ENCODE assay signal across 9 mouse cellular contexts in genomic region chr11:49876948-49877817, GRCm38 (mm10). TPM values are rescaled to one million over a fixed set of nuclear protein-coding genes. Genes with fewer than 3 reads are reported as not detected.
DNase-seq lines count a peak whose midpoint lies in the region; ATAC-seq and TF ChIP-seq lines count a peak whose summit lies in the region.
"Had no signal": no experiment of that assay in that cellular context is flagged by ENCODE, and none has a peak within 500 bp of the region (broad histone marks: within the 10 kb centered on the region; RNA-seq: fewer than 3 reads in every experiment).

No protein-coding gene starts in this region.

- no peak overlapping the region for H3K27ac ChIP-seq in forebrain, postnatal 0 days (ENCODE audit: low read depth, low read length)
- peak overlapping the region; percentile 50 for H3K27ac ChIP-seq in lung, embryonic 15.5 days

- peak; percentile 19 to 30 for DNase-seq in kidney, postnatal 4 days
- no peak for DNase-seq in kidney, adult 8-10 months
- peak; percentile 81 for DNase-seq in brain, adult 2 months (ENCODE audit: low read depth, low spot score)
- DNase-seq in forebrain, postnatal 0 days, result peak; percentile 18
- no peak for DNase-seq in adrenal gland, postnatal 36 days
- no peak for DNase-seq in adrenal gland, postnatal 4 days (ENCODE audit: low spot score in 2 of 2)
- no peak for DNase-seq in liver

- H3K36me3 ChIP-seq in forebrain, postnatal 0 days (ENCODE audit: insufficient read depth), result peaks cover 52% of the 10 kb centered on the region
- peaks cover 18% of the 10 kb centered on the region; the same call in 1 of the 2 replicates for H3K36me3 ChIP-seq in lung, embryonic 15.5 days

- no peaks in the 10 kb centered on the region for H3K27me3 ChIP-seq in forebrain, postnatal 0 days (ENCODE audit: insufficient read depth, low read length)
- H3K27me3 ChIP-seq in lung, embryonic 15.5 days, result no peaks in the 10 kb centered on the region

- no peaks in the 10 kb centered on the region for H3K9me3 ChIP-seq in forebrain, postnatal 0 days (ENCODE audit: low read length)
- H3K9me3 ChIP-seq in lung, embryonic 15.5 days, result no peaks in the 10 kb centered on the region

- no peak overlapping the region for H3K4me3 ChIP-seq in forebrain, postnatal 0 days (ENCODE audit: low read depth, low read length)
- H3K4me3 ChIP-seq in lung, embryonic 15.5 days, result no peak overlapping the region
- H3K4me3 ChIP-seq: myocyte had no signal

- ATAC-seq in forebrain, postnatal 0 days, result no peak
- no peak for ATAC-seq in lung, embryonic 15.5 days (ENCODE audit: borderline replicate concordance, extremely low read depth, low FRiP score, low TSS enrichment)

- no peak overlapping the region for H3K9ac ChIP-seq in forebrain, postnatal 0 days
- H3K9ac ChIP-seq in lung, embryonic 15.5 days, result no peak overlapping the region

- no peak overlapping the region for H3K4me2 ChIP-seq in forebrain, postnatal 0 days (ENCODE audit: low read depth)
- H3K4me2 ChIP-seq in lung, embryonic 15.5 days, result no peak overlapping the region

- 64% methylated on average over 8 of the region's 8 CpGs for WGBS in forebrain, postnatal 0 days
- WGBS in lung, embryonic 15.5 days, result 75% methylated on average over 8 of the region's 8 CpGs

- no peaks in the 10 kb centered on the region for H3K4me1 ChIP-seq in forebrain, postnatal 0 days (ENCODE audit: insufficient read depth)
- peaks cover 15% of the 10 kb centered on the region; the same call in 1 of the 2 replicates for H3K4me1 ChIP-seq in lung, embryonic 15.5 days

- no peak for TF ChIP-seq CTCF in forebrain, postnatal 0 days (IDR thresholded peaks at IDR 0.05; ENCODE audit: low read depth)

RNA-seq across cellular contexts. Expression of gene Rasgef1c, which starts 24.5 kb away (rescaled TPM):
- total RNA-seq in forebrain, postnatal 0 days (2014; rRNA removed), result 28.3 and 36.1 TPM in 2 replicates
- polyA plus RNA-seq in forebrain, postnatal 0 days (2015; fragmentation: Nextera tagmentation; extraction: Ambion mirVana), result 24.9 and 30.8 TPM in 2 replicates
- polyA plus RNA-seq in lung, embryonic 15.5 days (2015; fragmentation: Nextera tagmentation; extraction: Ambion mirVana), result 0.09 and 0.15 TPM in 2 replicates
- under 1 TPM; 0.70 to 0.72 TPM for total RNA-seq in adrenal gland, postnatal 36 days (2021)
- 1 to 10 TPM; 1.4 to 1.7 TPM for total RNA-seq in adrenal gland, postnatal 4 days (2021)
- polyA plus RNA-seq: myocyte had no signal

RNA-seq across cellular contexts. Expression of gene Mapk9, which starts 30.6 kb away (rescaled TPM):
- 92.3 and 123 TPM in 2 replicates for total RNA-seq in forebrain, postnatal 0 days (2014; rRNA removed)
- polyA plus RNA-seq in forebrain, postnatal 0 days (2015; fragmentation: Nextera tagmentation; extraction: Ambion mirVana), result 41.5 and 55.6 TPM in 2 replicates
- polyA plus RNA-seq in lung, embryonic 15.5 days (2015; fragmentation: Nextera tagmentation; extraction: Ambion mirVana), result 36.1 and 38.8 TPM in 2 replicates
- total RNA-seq in adrenal gland, postnatal 36 days (2021), result 10 to 100 TPM; 56.3 to 67.4 TPM
- total RNA-seq in adrenal gland, postnatal 4 days (2021), result 10 to 100 TPM; 83.2 to 86.1 TPM

Comparison
In these comparisons a context has a peak if more than half of its experiments do, and no peak if none do; other contexts are left out.
1. DNase-seq: peak in kidney, postnatal 4 days (2 of 2), brain, adult 2 months (single experiment) and forebrain, postnatal 0 days (single experiment); none in kidney, adult 8-10 months (0 of 2), adrenal gland, postnatal 36 days (0 of 2), adrenal gland, postnatal 4 days (0 of 2) and liver (single experiment).
2. RNA of gene Rasgef1c, which starts 24.5 kb away (total RNA-seq): 28.3 to 36.1 TPM in forebrain, postnatal 0 days; 1.4 to 1.7 TPM in adrenal gland, postnatal 4 days and 0.70 to 0.72 TPM in adrenal gland, postnatal 36 days; every median in the first group is over 10 times any median in the second.